Mouse (Mus musculus): ENCODE measurements around the gene Ttc28. TPM values are rescaled to one million over a fixed set of nuclear protein-coding genes. Genes with fewer than 3 reads are reported as not detected.

Gene Ttc28
- 4.1 TPM for polyA plus RNA-seq (2015; fragmentation: Illumina TruSeq; extraction: RNeasy Lipid Tissue Mini Kit (QIAGEN cat#74804); ENCODE audit: insufficient read depth, low read depth, low replicate concordance)

GRCm38 (mm10) chr5:110879584-110880374 lies at the start of gene Ttc28:
Ttc28 (plus strand) TSS chr5:110879803.

GRCm38 (mm10) chr5:110839678-110840365 lies 39.8 kb upstream of the Ttc28 start, which contains the start of the genes Hscb and Chek2:
Hscb (minus strand) TSS chr5:110839777.
Chek2 (plus strand) TSS chr5:110839979.

GRCm38 (mm10) chr5:111330417-111331098 lies 451.0 kb downstream of the Ttc28 start, which contains the start of gene Pitpnb:
Pitpnb (plus strand) TSS chr5:111330763.

Other genes with a start within 250 kb of the Ttc28 start
- gene Noc4l, start 226.4 kb upstream of the Ttc28 start, polyA plus RNA-seq (2015; fragmentation: Illumina TruSeq; extraction: RNeasy Lipid Tissue Mini Kit (QIAGEN cat#74804); ENCODE audit: insufficient read depth, low read depth, low replicate concordance), result 3.4 TPM
- 4.6 TPM for gene Ddx51, start 226.4 kb upstream of the Ttc28 start, polyA plus RNA-seq (2015; fragmentation: Illumina TruSeq; extraction: RNeasy Lipid Tissue Mini Kit (QIAGEN cat#74804); ENCODE audit: insufficient read depth, low read depth, low replicate concordance)
- gene Ep400, start 109.1 kb upstream of the Ttc28 start, polyA plus RNA-seq (2015; fragmentation: Illumina TruSeq; extraction: RNeasy Lipid Tissue Mini Kit (QIAGEN cat#74804); ENCODE audit: insufficient read depth, low read depth, low replicate concordance), result 8.4 TPM
- gene Pus1, start 99.1 kb upstream of the Ttc28 start, polyA plus RNA-seq (2015; fragmentation: Illumina TruSeq; extraction: RNeasy Lipid Tissue Mini Kit (QIAGEN cat#74804); ENCODE audit: insufficient read depth, low read depth, low replicate concordance), result 14.6 TPM
- 13.0 TPM for gene Ulk1, start 69.7 kb upstream of the Ttc28 start, polyA plus RNA-seq (2015; fragmentation: Illumina TruSeq; extraction: RNeasy Lipid Tissue Mini Kit (QIAGEN cat#74804); ENCODE audit: insufficient read depth, low read depth, low replicate concordance)
- 7.1 TPM for gene Hscb, start 40.0 kb upstream of the Ttc28 start, polyA plus RNA-seq (2015; fragmentation: Illumina TruSeq; extraction: RNeasy Lipid Tissue Mini Kit (QIAGEN cat#74804); ENCODE audit: insufficient read depth, low read depth, low replicate concordance)
- gene Chek2, start 39.8 kb upstream of the Ttc28 start, polyA plus RNA-seq (2015; fragmentation: Illumina TruSeq; extraction: RNeasy Lipid Tissue Mini Kit (QIAGEN cat#74804); ENCODE audit: insufficient read depth, low read depth, low replicate concordance), result 1.3 TPM

Measured in pancreas, adult 10 weeks (tissue).